Mouse (Mus musculus): ENCODE results near the gene Stim1.

- TF ChIP-seq CTCF (IDR thresholded peaks at IDR 0.05; ENCODE audit: low read depth, low read length) (no peak), POLR2A (IDR thresholded peaks at IDR 0.05; ENCODE audit: extremely low read depth, insufficient read depth, low read length) (no peak)
Measured at GRCm38 (mm10) chr7:102407440-102407839, 139.8 kb downstream of the Stim1 start.
